Mouse (Mus musculus): ENCODE measurements at regions not wholly inside any gene's neighbourhood (a gene's known extent, or its start where the extent isn't known, plus 50 kb on each side); places are given as distances from the start of the nearest gene placed in this dataset.

DNA sequence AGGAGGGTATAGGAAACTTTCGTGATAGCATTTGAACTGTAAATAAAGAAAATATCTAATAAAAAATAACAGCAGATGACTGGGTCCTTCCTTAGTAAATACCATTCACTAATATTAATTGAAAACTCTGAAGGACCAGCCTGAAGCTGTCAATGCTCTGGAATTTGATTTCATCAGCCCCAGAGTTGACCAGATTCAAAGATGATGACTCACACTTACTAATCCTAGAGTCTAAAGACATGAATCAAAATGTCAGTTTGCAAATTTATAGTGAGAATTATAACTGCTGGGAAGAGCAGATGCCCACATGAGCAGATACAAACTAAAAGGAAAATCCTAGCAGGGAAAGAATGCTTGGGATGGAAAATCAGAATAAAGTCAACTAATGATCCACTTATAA is 77.8 kb upstream of the Tac1 start:
- Histone ChIP-seq H3K27ac (no peak overlapping the region), H3K27me3 (no peaks in the 10 kb centered on the region), H3K4me2 (no peak overlapping the region), H3K4me1 (peaks cover 16% of the 10 kb centered on the region), H3K4me3 (no peak overlapping the region), H3K9me3 (no peaks in the 10 kb centered on the region), H3K36me3 (no peaks in the 10 kb centered on the region), H3K9ac (no peak overlapping the region)
- ATAC-seq (ENCODE audit: insufficient number of reproducible peaks, insufficient read depth, low FRiP score, low TSS enrichment, low read depth) = no peak
- WGBS = 89% methylated on average over 1 of the region's 1 CpGs

DNA sequence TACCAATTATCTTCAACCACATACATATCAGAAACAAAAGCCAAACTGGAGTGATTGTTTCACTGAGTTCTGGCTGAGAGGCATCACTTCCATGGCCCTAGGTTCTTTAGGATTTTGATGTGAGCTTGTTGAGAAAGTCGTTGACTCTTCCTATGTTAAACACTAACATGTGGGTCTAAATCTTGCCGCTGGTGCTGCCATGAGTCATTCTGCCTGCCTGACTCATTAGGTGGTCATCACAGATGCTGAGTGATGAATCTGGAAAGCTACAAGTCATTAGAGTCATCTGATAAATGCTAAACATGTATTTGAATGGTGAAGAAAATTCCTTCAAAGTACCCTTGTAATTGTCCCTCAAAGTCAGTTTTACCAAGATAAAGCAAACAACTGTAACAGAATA is 60.4 kb upstream of the Tac1 start:
- no peak overlapping the region for H3K27ac ChIP-seq
- H3K27me3 ChIP-seq = no peaks in the 10 kb centered on the region
- no peak overlapping the region for H3K4me3 ChIP-seq
- H3K9ac ChIP-seq = no peak overlapping the region
- H3K4me1 ChIP-seq = peaks cover 7% of the 10 kb centered on the region; the same call in 1 of the 2 replicates
- 55% methylated on average over 2 of the region's 2 CpGs for WGBS
- no peaks in the 10 kb centered on the region for H3K36me3 ChIP-seq
- no peak overlapping the region for H3K4me2 ChIP-seq
- no peak for ATAC-seq (ENCODE audit: insufficient number of reproducible peaks, insufficient read depth, low FRiP score, low TSS enrichment, low read depth)
- no peaks in the 10 kb centered on the region for H3K9me3 ChIP-seq

DNA sequence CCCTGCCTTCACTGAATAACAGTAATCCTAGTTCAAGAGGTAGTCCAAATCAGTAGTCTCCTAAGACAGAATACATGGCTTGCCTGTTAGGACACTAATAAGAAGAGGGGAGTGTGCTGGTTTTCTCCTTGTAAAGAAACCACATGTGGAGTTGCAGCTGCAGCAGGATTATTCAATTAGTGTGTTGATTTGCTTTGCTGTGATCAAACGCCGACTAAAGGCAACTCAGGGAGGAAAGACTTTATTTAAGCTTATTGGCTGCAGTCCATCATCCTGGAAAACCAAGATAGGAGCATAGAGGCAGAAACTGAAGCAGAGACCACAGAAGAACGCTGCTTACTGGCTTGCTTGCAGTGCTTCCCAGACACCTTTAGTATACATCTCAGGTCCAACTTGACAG is 57.9 kb upstream of the Tac1 start:
- no peak for ATAC-seq (ENCODE audit: insufficient number of reproducible peaks, insufficient read depth, low FRiP score, low TSS enrichment, low read depth)
- Histone ChIP-seq H3K4me1 (peaks cover 7% of the 10 kb centered on the region; the same call in 1 of the 2 replicates), H3K27me3 (no peaks in the 10 kb centered on the region), H3K27ac (no peak overlapping the region), H3K4me3 (no peak overlapping the region), H3K9me3 (no peaks in the 10 kb centered on the region), H3K4me2 (no peak overlapping the region), H3K9ac (no peak overlapping the region), H3K36me3 (no peaks in the 10 kb centered on the region)
- WGBS = 20% methylated on average over 3 of the region's 3 CpGs

Data from embryonic facial prominence, embryonic 13.5 days (tissue).